Mouse (Mus musculus) forebrain, embryonic 16.5 days (tissue): ENCODE data around the gene Cpt2. TPM values are rescaled to one million over a fixed set of nuclear protein-coding genes. Genes with fewer than 3 reads are reported as not detected.

Experiments used
- ATAC-seq: fragments of 200-750 bp; cut with Nextera tagmentation; 2 replicates; pipeline ENCODE4 v1.8.0; 2017; ENCODE audit warnings: mild to moderate bottlenecking, moderate library complexity
- H3K27ac ChIP-seq: fragments of 300-500 bp; sonication (generic); 2 replicates; pipeline ENCODE4 v1.5.1; 2014; ENCODE audit warnings: low read length, control low read depth
- H3K27me3 ChIP-seq: fragments of 300-500 bp; sonication (generic); replicated peaks from 2 replicates; pipeline ENCODE4 v1.6.1; 2014; ENCODE audit warnings: low read length; ENCODE audit not compliant: control insufficient read depth, insufficient read depth
- H3K36me3 ChIP-seq: fragments of 300-500 bp; sonication (generic); 2 replicates; pipeline ENCODE4 v1.6.1; 2014; ENCODE audit not compliant: control insufficient read depth, insufficient read depth
- H3K4me1 ChIP-seq: fragments of 300-500 bp; sonication (generic); replicated peaks from 2 replicates; pipeline ENCODE4 v1.6.1; 2014; ENCODE audit warnings: low read length; ENCODE audit not compliant: control insufficient read depth, insufficient read depth
- H3K4me2 ChIP-seq: fragments of 300-500 bp; sonication (generic); 2 replicates; pipeline ENCODE4 v1.6.1; 2014; ENCODE audit warnings: mild to moderate bottlenecking, low read length, control low read depth
- H3K4me3 ChIP-seq: fragments of 300-500 bp; sonication (generic); replicated peaks from 2 replicates; pipeline ENCODE4 v1.5.1; 2014; ENCODE audit warnings: mild to moderate bottlenecking, low read length, control low read depth
- H3K9ac ChIP-seq: fragments of 300-500 bp; sonication (generic); replicated peaks from 2 replicates; pipeline ENCODE4 v1.6.1; 2014; ENCODE audit warnings: low read depth, low read length, control low read depth
- H3K9me3 ChIP-seq: fragments of 300-500 bp; sonication (generic); 2 replicates; pipeline ENCODE4 v1.6.1; 2016; ENCODE audit warnings: low read length; ENCODE audit not compliant: control insufficient read depth
- WGBS: fragments of 180-500 bp; shearing (Covaris S2); extraction: QIAGEN DNeasy Blood & Tissue Kit; methylation state at CpG from one replicate; pipeline ENCODE4 v1.1.7; 2014; 5-methylcytosine and 5-hydroxymethylcytosine counted together
- polyA plus RNA-seq: library from polyadenylated mRNA; unstranded; fragments of >200 nt; fragmentation: Nextera tagmentation; extraction: Ambion mirVana; gene quantifications from 2 replicates; pipeline ENCODE4 v1.2.1, GENCODE M21; 2015

Cpt2 gene
- polyA plus RNA-seq, 1 experiment from 2014 or later, result 10.4 TPM

DNA sequence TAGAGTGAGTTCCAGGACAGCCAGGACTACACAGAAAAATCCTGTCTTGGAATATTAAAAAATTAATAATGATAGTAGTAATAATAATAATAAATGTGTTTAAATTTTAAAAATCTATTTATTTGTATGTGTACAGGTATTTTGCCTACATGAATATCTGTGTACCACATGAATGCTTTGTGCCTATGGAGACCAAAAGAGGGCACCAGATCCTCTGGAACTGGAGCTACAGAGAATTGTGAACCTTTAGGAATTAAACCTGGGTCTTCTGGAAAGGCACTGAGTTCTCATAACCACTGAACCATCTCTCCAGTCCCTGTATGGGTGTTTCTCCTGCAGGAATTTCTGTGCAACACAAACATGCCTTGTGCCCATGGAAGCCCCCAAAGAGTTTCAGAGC, 29.4 kb upstream of the Cpt2 start:
- H3K4me2 ChIP-seq, result no peak overlapping the region
- no peak overlapping the region for H3K4me3 ChIP-seq
- H3K9me3 ChIP-seq, result no peaks in the 10 kb centered on the region
- no peak for ATAC-seq
- no peak overlapping the region for H3K27ac ChIP-seq
- no peaks in the 10 kb centered on the region for H3K36me3 ChIP-seq
- H3K9ac ChIP-seq, result no peak overlapping the region
- H3K27me3 ChIP-seq, result no peaks in the 10 kb centered on the region
- H3K4me1 ChIP-seq, result no peaks in the 10 kb centered on the region

DNA sequence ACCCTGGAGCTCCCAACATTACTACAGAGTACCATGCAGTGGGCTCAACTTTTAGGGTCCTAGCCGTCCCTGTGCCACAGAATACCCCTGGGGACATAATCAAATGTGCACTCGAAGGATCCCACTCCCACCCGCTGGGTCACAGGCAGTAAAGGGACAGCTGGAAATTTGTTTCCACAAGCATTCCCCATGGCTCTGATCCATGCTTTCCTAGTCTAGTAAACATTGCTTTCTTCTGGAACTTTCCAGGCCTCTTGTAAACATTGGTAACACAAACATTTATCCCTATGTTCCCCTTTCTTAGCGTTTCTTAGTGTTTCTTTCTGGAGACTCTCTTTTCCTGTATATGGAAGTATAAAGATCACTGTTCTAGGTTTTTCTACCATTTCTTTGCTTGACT, 26.5 kb upstream of the Cpt2 start:
- Histone ChIP-seq H3K4me2 (no peak overlapping the region), H3K36me3 (no peaks in the 10 kb centered on the region), H3K9me3 (no peaks in the 10 kb centered on the region), H3K4me1 (no peaks in the 10 kb centered on the region), H3K27ac (no peak overlapping the region), H3K9ac (no peak overlapping the region), H3K4me3 (no peak overlapping the region), H3K27me3 (no peaks in the 10 kb centered on the region)
- 88% methylated on average over 4 of the region's 4 CpGs for WGBS
- ATAC-seq, result no peak

DNA sequence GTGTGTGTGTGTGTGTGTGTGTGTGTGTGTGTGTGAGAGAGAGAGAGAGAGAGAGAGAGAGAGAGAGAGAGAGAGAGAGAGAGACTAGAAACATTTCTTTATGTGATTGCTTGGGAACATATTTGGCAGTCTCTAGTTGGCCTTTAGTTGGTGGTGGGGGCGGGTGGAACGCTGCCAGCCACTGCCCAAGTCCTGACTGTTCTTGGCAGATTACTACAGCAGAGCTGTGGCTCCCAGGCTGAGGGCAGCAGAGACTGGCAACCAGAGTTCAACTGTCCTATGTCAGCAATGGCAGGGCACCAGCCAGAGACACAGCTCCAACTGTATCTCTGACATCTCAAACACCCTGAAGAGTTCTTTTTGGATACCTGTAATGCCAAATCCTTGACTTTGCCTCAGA, 20.7 kb upstream of the Cpt2 start:
- no peaks in the 10 kb centered on the region for H3K4me1 ChIP-seq
- no peak overlapping the region for H3K27ac ChIP-seq
- H3K27me3 ChIP-seq, result no peaks in the 10 kb centered on the region
- H3K36me3 ChIP-seq, result no peaks in the 10 kb centered on the region
- no peaks in the 10 kb centered on the region for H3K9me3 ChIP-seq
- 81% methylated on average over 2 of the region's 2 CpGs for whole genome bisulfite sequencing
- ATAC-seq, result no peak
- no peak overlapping the region for H3K4me3 ChIP-seq
- H3K4me2 ChIP-seq, result no peak overlapping the region
- no peak overlapping the region for H3K9ac ChIP-seq

DNA sequence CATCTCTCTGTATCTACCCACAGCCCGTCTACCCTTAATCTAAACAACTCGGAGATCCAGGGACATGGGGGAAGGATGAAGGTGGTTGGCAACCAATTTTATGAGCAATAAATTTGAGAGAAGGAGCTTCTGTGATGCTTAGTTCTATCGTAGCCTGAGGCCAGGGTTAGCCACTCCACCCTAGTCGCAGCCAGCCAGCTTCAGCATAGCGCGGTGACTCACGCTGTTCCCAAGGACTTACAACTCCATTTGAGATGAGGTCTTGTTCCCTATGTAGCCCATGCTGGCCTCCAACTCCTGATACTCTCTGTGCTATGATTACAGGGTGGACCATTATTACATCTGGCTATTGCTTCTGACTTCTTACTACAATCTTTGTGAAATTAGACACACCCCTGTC, 19.3 kb upstream of the Cpt2 start:
- Histone ChIP-seq H3K27me3 (no peaks in the 10 kb centered on the region), H3K27ac (no peak overlapping the region), H3K4me2 (no peak overlapping the region), H3K36me3 (no peaks in the 10 kb centered on the region), H3K4me1 (peaks cover 3% of the 10 kb centered on the region; the same call in 1 of the 2 replicates), H3K4me3 (no peak overlapping the region), H3K9ac (no peak overlapping the region), H3K9me3 (no peaks in the 10 kb centered on the region)
- WGBS, result 94% methylated on average over 7 of the region's 7 CpGs
- ATAC-seq, result no peak

DNA sequence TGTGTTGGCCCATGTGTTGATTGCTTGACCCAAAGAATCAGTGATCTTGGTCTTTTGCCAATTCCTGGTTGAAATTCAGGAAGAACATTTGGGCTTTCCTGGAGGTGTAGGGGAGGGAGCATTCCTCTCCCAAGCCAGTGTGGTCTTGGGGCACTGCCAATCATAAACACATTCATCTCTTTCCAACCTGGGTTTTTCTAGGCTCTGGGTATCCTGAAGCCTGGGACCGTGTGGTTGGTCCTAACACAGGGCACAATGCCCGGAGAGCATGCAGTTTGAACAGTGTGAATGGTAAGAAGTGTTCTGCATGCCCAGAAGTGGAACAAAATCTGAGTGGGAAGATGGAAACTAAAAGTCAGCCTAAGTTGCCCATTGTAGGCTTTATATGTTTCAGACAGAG, 14.7 kb upstream of the Cpt2 start:
- H3K4me1 ChIP-seq, result peaks cover 3% of the 10 kb centered on the region; the same call in 1 of the 2 replicates
- H3K4me3 ChIP-seq, result no peak overlapping the region
- H3K9ac ChIP-seq, result no peak overlapping the region
- WGBS, result 58% methylated on average over 2 of the region's 2 CpGs
- H3K27me3 ChIP-seq, result no peaks in the 10 kb centered on the region
- no peaks in the 10 kb centered on the region for H3K9me3 ChIP-seq
- H3K27ac ChIP-seq, result no peak overlapping the region
- no peak overlapping the region for H3K4me2 ChIP-seq
- no peak for ATAC-seq
- H3K36me3 ChIP-seq, result no peaks in the 10 kb centered on the region

DNA sequence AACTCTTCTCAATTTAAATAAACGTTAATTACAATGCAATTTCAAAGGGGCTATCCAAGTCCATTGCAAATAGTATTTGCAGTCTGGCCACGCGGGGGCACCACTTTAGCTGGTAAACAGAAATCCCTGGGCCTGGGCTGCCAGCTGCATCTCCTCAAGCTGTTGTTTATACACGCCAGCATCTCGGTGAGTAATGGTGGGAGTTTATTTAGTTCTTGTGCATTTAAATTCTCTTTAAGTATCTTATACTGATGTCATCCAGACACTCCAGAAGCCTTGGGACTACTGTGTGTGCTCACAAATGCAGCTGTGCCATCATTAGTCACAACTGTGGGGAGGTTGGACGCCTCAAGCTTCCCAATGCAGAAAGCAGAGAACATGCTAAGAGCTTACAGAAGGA, 13.9 kb upstream of the Cpt2 start:
- 21% methylated on average over 6 of the region's 6 CpGs for WGBS
- Histone ChIP-seq H3K9me3 (no peaks in the 10 kb centered on the region), H3K4me2 (no peak overlapping the region), H3K4me1 (peaks cover 3% of the 10 kb centered on the region; the same call in 1 of the 2 replicates), H3K4me3 (no peak overlapping the region), H3K27ac (no peak overlapping the region), H3K36me3 (no peaks in the 10 kb centered on the region), H3K27me3 (no peaks in the 10 kb centered on the region), H3K9ac (no peak overlapping the region)
- peak; percentile 62; the same call in 1 of the 2 replicates for ATAC-seq

DNA sequence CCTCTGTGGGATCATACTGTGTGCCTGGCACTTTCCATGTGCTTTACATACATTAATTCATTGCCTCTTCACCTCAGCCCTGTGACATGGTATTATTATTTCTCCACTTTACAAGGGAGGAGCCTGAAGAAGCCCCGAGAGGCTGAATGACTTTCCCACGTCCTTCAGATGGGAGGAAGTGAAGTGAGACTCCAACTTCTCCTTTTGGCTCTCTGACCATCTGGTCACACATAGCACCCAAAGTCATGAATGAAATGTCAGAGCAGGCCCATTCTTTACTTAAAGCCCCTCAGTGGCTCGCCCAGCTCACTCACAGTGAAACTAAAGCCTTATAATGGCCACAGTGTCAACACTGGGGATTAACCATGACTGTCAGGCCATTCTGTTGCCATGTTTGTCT, 11.8 kb upstream of the Cpt2 start:
- Histone ChIP-seq H3K9me3 (no peaks in the 10 kb centered on the region), H3K4me3 (no peak overlapping the region), H3K4me1 (peaks cover 3% of the 10 kb centered on the region; the same call in 1 of the 2 replicates), H3K27me3 (no peaks in the 10 kb centered on the region), H3K36me3 (no peaks in the 10 kb centered on the region), H3K27ac (no peak overlapping the region), H3K4me2 (no peak overlapping the region), H3K9ac (no peak overlapping the region)
- 71% methylated on average over 3 of the region's 3 CpGs for WGBS
- ATAC-seq, result no peak

DNA sequence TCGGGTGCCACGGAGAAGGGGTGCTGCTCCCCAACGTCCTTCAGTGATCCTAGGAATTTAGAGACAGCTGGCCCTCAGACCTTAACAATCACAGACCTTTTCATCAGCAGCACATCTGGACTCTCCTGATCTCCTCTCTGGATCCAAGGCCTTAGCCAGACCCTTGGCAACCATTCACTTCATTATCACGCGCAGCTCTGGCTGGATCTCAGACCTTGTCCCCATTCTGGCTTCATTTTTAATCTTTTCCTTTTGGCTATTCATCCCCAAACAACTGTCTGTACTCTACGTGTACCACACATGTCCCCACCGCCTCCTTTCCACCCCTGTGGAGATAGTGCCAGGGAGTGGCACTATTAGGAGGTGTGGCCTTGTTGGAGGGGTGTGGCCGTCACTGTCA, 9.8 kb upstream of the Cpt2 start:
- H3K9me3 ChIP-seq, result no peaks in the 10 kb centered on the region
- no peak overlapping the region for H3K4me3 ChIP-seq
- H3K27ac ChIP-seq, result no peak overlapping the region
- 78% methylated on average over 8 of the region's 8 CpGs for WGBS
- no peak overlapping the region for H3K9ac ChIP-seq
- no peak for ATAC-seq
- peaks cover 3% of the 10 kb centered on the region; the same call in 1 of the 2 replicates for H3K4me1 ChIP-seq
- H3K4me2 ChIP-seq, result no peak overlapping the region
- H3K27me3 ChIP-seq, result no peaks in the 10 kb centered on the region
- no peaks in the 10 kb centered on the region for H3K36me3 ChIP-seq

DNA sequence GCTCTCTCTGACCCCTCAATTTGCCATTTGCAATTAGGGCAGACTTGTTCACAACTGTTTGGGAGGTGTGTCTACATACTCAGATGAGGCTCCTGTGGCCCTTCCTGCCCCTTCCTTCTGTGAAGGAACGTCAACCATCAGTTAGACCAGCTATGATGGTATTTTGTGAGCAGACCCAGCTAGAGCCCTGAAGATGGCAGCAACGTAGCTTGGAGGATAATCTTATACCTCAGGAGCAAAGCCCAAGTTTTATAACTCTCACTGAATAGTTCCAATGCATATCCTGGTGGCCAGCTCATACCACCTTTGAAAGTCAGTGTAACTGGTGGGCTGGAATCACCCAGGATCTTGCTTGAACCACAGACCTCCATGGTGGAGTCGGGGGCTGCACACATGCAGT, 8.0 kb upstream of the Cpt2 start:
- H3K4me2 ChIP-seq, result no peak overlapping the region
- 84% methylated on average over 3 of the region's 3 CpGs for WGBS
- no peaks in the 10 kb centered on the region for H3K9me3 ChIP-seq
- H3K4me1 ChIP-seq, result no peaks in the 10 kb centered on the region
- no peaks in the 10 kb centered on the region for H3K27me3 ChIP-seq
- no peak overlapping the region for H3K27ac ChIP-seq
- no peak for ATAC-seq
- H3K9ac ChIP-seq, result no peak overlapping the region
- H3K36me3 ChIP-seq, result no peaks in the 10 kb centered on the region
- no peak overlapping the region for H3K4me3 ChIP-seq

DNA sequence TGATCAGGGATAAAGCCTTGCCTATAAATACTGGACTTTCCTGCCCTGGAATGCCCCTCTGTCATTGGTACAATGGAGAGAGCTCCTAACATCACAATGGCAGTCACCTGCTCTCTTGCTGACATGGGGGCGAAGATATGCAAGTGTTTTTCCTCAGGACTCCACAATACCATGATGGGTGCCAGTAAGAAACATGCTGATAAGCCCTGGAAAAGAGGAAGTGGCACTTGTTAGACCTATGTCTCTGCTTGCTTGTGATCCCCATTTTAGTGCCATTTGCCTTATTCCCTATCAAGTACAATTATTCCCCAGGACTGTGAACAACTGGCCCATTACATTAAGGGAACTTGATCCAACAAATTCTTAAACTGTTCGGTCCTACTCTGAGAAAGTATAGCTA, 5.3 kb upstream of the Cpt2 start:
- Histone ChIP-seq H3K9me3 (no peaks in the 10 kb centered on the region), H3K27me3 (no peaks in the 10 kb centered on the region), H3K36me3 (no peaks in the 10 kb centered on the region), H3K9ac (no peak overlapping the region), H3K4me2 (no peak overlapping the region), H3K4me3 (no peak overlapping the region), H3K4me1 (0 out of 2 replicates have a peak, but pooled peaks cover under 1% of the 10 kb centered on the region), H3K27ac (no peak overlapping the region)
- 94% methylated on average over 2 of the region's 2 CpGs for WGBS
- no peak for ATAC-seq
